Mouse (Mus musculus) inflammation-experienced regulatory T-cells, adult 6 months (primary cell): ENCODE measurements around the gene Brat1. TPM values are rescaled to one million over a fixed set of nuclear protein-coding genes. Genes with fewer than 3 reads are reported as not detected.

Experiments used
- ATAC-seq: one replicate; pipeline ENCODE4 v1.8.0; 2017
- polyA plus RNA-seq, 3 experiments: library from polyadenylated mRNA; unstranded; fragments of 100-300 nt; shearing (Covaris generic); gene quantifications; one replicate each; pipeline ENCODE4 v1.2.1; 2017

The Brat1 gene
- polyA plus RNA-seq, 3 experiments from 2014 or later: 14.0 to 14.1 (median 14.1) TPM

GRCm38 (mm10) chr5:140702103-140702513 lies 2.7 kb upstream of the Brat1 start, which contains the start of gene Iqce:
Iqce (minus strand) TSS chr5:140702378.
- peak; percentile 53 for ATAC-seq

GRCm38 (mm10) chr5:140702618-140703175 lies 2.1 kb upstream of the Brat1 start:
- ATAC-seq: no peak

GRCm38 (mm10) chr5:140703480-140704377 lies 1.1 kb upstream of the Brat1 start:
- no peak for ATAC-seq

GRCm38 (mm10) chr5:140705501-140706171 lies 825 bp downstream of the Brat1 start:
- ATAC-seq: no peak

- no peak for ATAC-seq
Observed at GRCm38 (mm10) chr5:140710315-140710714, 5.5 kb downstream of the Brat1 start.

- ATAC-seq: no peak
Observed at GRCm38 (mm10) chr5:140711040-140711439, 6.2 kb downstream of the Brat1 start.

- ATAC-seq: no peak
Observed at GRCm38 (mm10) chr5:140720773-140721172, 16.0 kb downstream of the Brat1 start.

- no peak for ATAC-seq
Observed at GRCm38 (mm10) chr5:140722121-140722520, 17.3 kb downstream of the Brat1 start.

- ATAC-seq: no peak
Observed at GRCm38 (mm10) chr5:140723822-140724221, 19.0 kb downstream of the Brat1 start, which contains the start of gene Amz1. Amz1 (plus strand) TSS chr5:140724127.

- ATAC-seq: no peak
Observed at GRCm38 (mm10) chr5:140726062-140726839, 21.4 kb downstream of the Brat1 start.

GRCm38 (mm10) chr5:140726946-140727740 lies 22.3 kb downstream of the Brat1 start:
- ATAC-seq: no peak

- no peak for ATAC-seq
Observed at GRCm38 (mm10) chr5:140731040-140731797, 26.4 kb downstream of the Brat1 start.

GRCm38 (mm10) chr5:140732195-140732594 lies 27.4 kb downstream of the Brat1 start:
- ATAC-seq: no peak

GRCm38 (mm10) chr5:140733336-140733735 lies 28.5 kb downstream of the Brat1 start:
- no peak for ATAC-seq

- ATAC-seq: peak; percentile 70
Observed at GRCm38 (mm10) chr5:140735297-140735696, 30.5 kb downstream of the Brat1 start.

- no peak for ATAC-seq
Observed at GRCm38 (mm10) chr5:140736166-140736565, 31.4 kb downstream of the Brat1 start.

GRCm38 (mm10) chr5:140739813-140740212 lies 35.0 kb downstream of the Brat1 start:
- no peak for ATAC-seq

GRCm38 (mm10) chr5:140741040-140741439 lies 36.2 kb downstream of the Brat1 start:
- no peak for ATAC-seq

- ATAC-seq: no peak
Observed at GRCm38 (mm10) chr5:140741877-140742276, 37.1 kb downstream of the Brat1 start.

- ATAC-seq: no peak
Observed at GRCm38 (mm10) chr5:140743706-140744131, 38.9 kb downstream of the Brat1 start.

- no peak for ATAC-seq
Observed at GRCm38 (mm10) chr5:140748425-140748824, 43.6 kb downstream of the Brat1 start.
